Mouse (Mus musculus) G1E (cell line): ENCODE measurements around the gene D230025D16Rik. TPM values are rescaled to one million over a fixed set of nuclear protein-coding genes. Genes with fewer than 3 reads are reported as not detected.

Experiments used
- ATAC-seq: 2 replicates; pipeline ENCODE4 v1.8.0; 2016; ENCODE audit warnings: mild to moderate bottlenecking; ENCODE audit not compliant: insufficient number of reproducible peaks, poor library complexity, low FRiP score, severe bottlenecking; ENCODE audit errors: extremely low read depth
- DNase-seq: peaks from one replicate; pipeline ENCODE4 v3.0.0; 2012; ENCODE audit warnings: low spot score
- H3K27me3 ChIP-seq: 2 replicates; pipeline ENCODE4 v1.6.1; 2012; ENCODE audit warnings: mild to moderate bottlenecking, low read length, inconsistent platforms; ENCODE audit not compliant: insufficient read depth
- H3K36me3 ChIP-seq: replicated peaks from 2 replicates; pipeline ENCODE3; 2012; ENCODE audit warnings: mild to moderate bottlenecking, inconsistent platforms
- H3K4me1 ChIP-seq: 2 replicates; pipeline ENCODE4 v1.6.1; 2012; ENCODE audit warnings: low read depth, low read length, inconsistent platforms, mixed read lengths; ENCODE audit not compliant: insufficient read depth
- H3K4me3 ChIP-seq: 2 replicates; pipeline ENCODE4 v1.5.1; 2012; ENCODE audit warnings: low read depth, mild to moderate bottlenecking, inconsistent platforms, low read length, moderate library complexity, mixed read lengths
- H3K9me3 ChIP-seq: replicated peaks from 2 replicates; pipeline ENCODE4 v1.6.1; 2012; ENCODE audit warnings: inconsistent platforms
- CTCF ChIP-seq: IDR thresholded peaks from 2 replicates; pipeline ENCODE4 v1.5.1; 2012; ENCODE audit warnings: low read depth, low read length, inconsistent platforms, mixed read lengths
- GATA1 ChIP-seq: IDR thresholded peaks from 2 replicates; pipeline ENCODE4 v1.6.1; 2012; ENCODE audit warnings: borderline replicate concordance, low read length, inconsistent platforms, mixed read lengths
- GATA2 ChIP-seq: IDR thresholded peaks from 2 replicates; pipeline ENCODE4 v1.6.1; 2012; ENCODE audit warnings: low read depth, low read length, inconsistent platforms, borderline replicate concordance
- POLR2AphosphoS5 ChIP-seq: IDR thresholded peaks from 2 replicates; pipeline ENCODE4 v1.6.1; 2012; ENCODE audit warnings: low read depth, low read length, inconsistent platforms; ENCODE audit not compliant: insufficient replicate concordance
- TAL1 ChIP-seq: conservative IDR thresholded peaks from 2 replicates; pipeline ENCODE4 v1.6.1; 2012; ENCODE audit warnings: low read depth, low read length, inconsistent platforms, mixed read lengths
- polyA plus RNA-seq: library from polyadenylated mRNA; stranded (reverse); fragments of >175 nt; gene quantifications from 2 replicates; pipeline ENCODE4 v1.2.3, GENCODE M21; 2012
- total RNA-seq, 2 experiments: library from RNA; stranded (forward) in 1 of 2; stranded (reverse) in 1 of 2; fragments of 200-1000 nt in 1 of 2; fragments of >200 nt in 1 of 2; fragmentation: Nextera tagmentation in 1 of 2; gene quantifications; 2 replicates each; pipeline ENCODE4 v1.2.3; 2014 to 2017

The D230025D16Rik gene
- total and polyA plus RNA-seq, 3 experiments = 4.0 to 37.5 (median 27.2) TPM

- peak; percentile 76 for ATAC-seq
- DNase-seq = peak; percentile 75
Measured at GRCm38 (mm10) chr8:105254966-105255350, 30.0 kb downstream of the D230025D16Rik start, which contains the start of gene B3gnt9. TSS of gene B3gnt9 (minus strand) at chr8:105255153.

GRCm38 (mm10) chr8:105257318-105258114, 32.6 kb downstream of the D230025D16Rik start:
- Histone ChIP-seq H3K27me3 (no peaks in the 10 kb centered on the region), H3K9me3 (peaks cover 4% of the 10 kb centered on the region), H3K36me3 (peaks cover 63% of the 10 kb centered on the region), H3K4me1 (peaks cover 58% of the 10 kb centered on the region), H3K4me3 (no peak overlapping the region)
- TF ChIP-seq TAL1 (no peak), POLR2AphosphoS5 (no peak), GATA2 (no peak), CTCF (no peak), GATA1 (no peak)
- ATAC-seq (no peak), DNase-seq (no peak)

More at GRCm38 (mm10) chr8:105254966-105255350, 30.0 kb downstream of the D230025D16Rik start, which contains the start of gene B3gnt9:
- Histone ChIP-seq H3K9me3 (no peaks in the 10 kb centered on the region), H3K27me3 (no peaks in the 10 kb centered on the region), H3K4me1 (peaks cover 41% of the 10 kb centered on the region), H3K36me3 (peaks cover 67% of the 10 kb centered on the region), H3K4me3 (peak within 1 kb of the TSS; percentile 79)
- no peak for TF ChIP-seq GATA2
- TF ChIP-seq POLR2AphosphoS5 = no peak
- no peak for TF ChIP-seq CTCF
- TF ChIP-seq GATA1 = no peak
- TF ChIP-seq TAL1 = no peak

DNA sequence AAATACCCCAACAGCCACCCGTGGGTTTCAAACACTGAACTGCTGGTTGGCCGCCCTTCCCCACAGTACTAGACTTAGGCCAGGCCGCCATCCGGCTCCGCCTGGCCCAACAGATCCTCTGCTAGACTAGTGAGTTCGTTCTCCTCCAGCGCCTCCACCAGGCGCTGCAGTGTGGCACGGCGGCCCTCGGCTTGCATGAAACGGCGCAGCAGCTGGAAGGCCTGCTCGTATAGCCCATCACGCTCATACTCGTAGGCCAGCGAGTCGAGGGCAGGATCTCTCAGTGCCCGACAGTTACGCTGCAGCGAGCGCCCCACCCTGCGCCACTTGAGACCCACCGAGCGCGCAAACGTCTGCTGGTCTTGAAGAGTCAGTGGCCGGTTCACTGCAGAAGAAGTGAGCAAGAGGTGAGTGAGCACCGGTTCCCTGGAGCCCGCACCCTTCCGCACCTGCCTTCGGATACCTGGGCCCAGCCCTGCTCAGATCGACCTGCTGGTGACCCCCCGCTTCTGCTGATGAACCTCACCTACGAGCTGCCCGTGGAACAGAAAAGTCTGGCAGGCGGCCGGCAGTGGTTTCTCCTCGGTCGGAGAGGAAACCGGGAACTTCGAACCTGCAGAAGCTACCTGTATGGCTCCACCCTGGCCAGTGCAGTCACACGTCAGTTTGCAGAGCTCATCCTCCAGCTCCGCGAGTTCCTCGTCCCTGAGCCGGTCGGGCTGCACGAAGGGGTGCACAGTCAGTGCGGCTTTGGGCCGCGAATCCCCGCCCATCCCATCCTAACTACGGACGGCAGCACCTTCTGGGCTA, 34.2 kb downstream of the D230025D16Rik start:
- peak overlapping the region; percentile 44; the same call in 1 of the 2 replicates for H3K4me3 ChIP-seq
- H3K4me1 ChIP-seq = peaks cover 63% of the 10 kb centered on the region
- DNase-seq (no peak), ATAC-seq (no peak)
- peaks cover 4% of the 10 kb centered on the region for H3K9me3 ChIP-seq
- H3K27me3 ChIP-seq = no peaks in the 10 kb centered on the region
- TF ChIP-seq GATA1 (no peak), CTCF (no peak), POLR2AphosphoS5 (no peak), TAL1 (no peak), GATA2 (no peak)
- peaks cover 50% of the 10 kb centered on the region for H3K36me3 ChIP-seq

DNA sequence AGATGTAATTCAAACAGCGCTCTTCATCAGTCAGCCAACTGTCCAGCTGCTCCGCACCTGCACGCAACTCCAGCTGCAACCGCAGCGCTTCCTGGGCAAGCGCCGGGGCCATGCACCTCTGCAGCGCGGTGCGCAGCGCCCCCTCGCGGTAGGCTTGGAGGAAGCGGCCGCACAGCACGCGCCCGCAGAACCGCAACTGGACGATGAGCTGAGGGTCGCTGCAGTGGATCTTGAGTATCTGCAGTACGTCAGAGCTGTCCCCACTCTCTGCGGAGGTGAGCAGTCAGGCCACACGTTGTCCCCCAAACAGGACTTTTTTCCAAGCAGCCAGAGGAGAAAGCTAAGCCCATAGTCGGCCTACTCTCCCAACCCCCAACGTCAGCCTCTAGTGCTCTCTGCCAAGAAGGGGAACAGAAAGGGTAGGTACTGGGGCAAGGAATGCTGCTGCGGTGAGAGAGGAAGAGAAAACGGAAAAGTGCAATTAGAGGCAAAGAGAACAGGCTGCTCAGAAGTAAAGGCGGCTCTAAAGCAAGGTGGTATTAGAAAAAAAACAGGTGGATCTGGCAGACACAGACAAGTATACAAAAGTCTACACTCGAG, 34.9 kb downstream of the D230025D16Rik start:
- H3K4me1 ChIP-seq = peaks cover 60% of the 10 kb centered on the region
- peak; percentile 32 for DNase-seq
- H3K36me3 ChIP-seq = peaks cover 50% of the 10 kb centered on the region
- no peak for ATAC-seq
- peak; percentile 83 for TF ChIP-seq CTCF
- no peak for TF ChIP-seq TAL1
- H3K9me3 ChIP-seq = peaks cover 4% of the 10 kb centered on the region
- H3K27me3 ChIP-seq = no peaks in the 10 kb centered on the region
- H3K4me3 ChIP-seq = peak overlapping the region; percentile 44; the same call in 1 of the 2 replicates

GRCm38 (mm10) chr8:105260371-105261099, 35.6 kb downstream of the D230025D16Rik start:
- TF ChIP-seq GATA1 (no peak), TAL1 (no peak), POLR2AphosphoS5 (no peak), CTCF (no peak), GATA2 (no peak)
- Histone ChIP-seq H3K4me3 (no peak overlapping the region), H3K4me1 (peaks cover 60% of the 10 kb centered on the region), H3K27me3 (no peaks in the 10 kb centered on the region), H3K9me3 (peaks cover 4% of the 10 kb centered on the region), H3K36me3 (peaks cover 50% of the 10 kb centered on the region)
- DNase-seq (no peak), ATAC-seq (no peak)
